Mouse (Mus musculus) myocyte (in vitro differentiated cells): ENCODE data around the gene Alg12.

Source experiments
- CEBPB ChIP-seq: IDR thresholded peaks from 2 replicates; pipeline ENCODE4 v1.6.1; 2011; ENCODE audit warnings: mild to moderate bottlenecking, moderate library complexity; ENCODE audit not compliant: poor library complexity, insufficient read depth, severe bottlenecking
- E2F4 ChIP-seq: IDR thresholded peaks from one replicate; pipeline ENCODE4 v1.6.1; 2011; ENCODE audit warnings: mild to moderate bottlenecking, control low read depth, moderate library complexity; ENCODE audit not compliant: insufficient read depth
- MAX ChIP-seq: IDR thresholded peaks from one replicate; pipeline ENCODE4 v1.6.1; 2011; ENCODE audit warnings: low read depth, mild to moderate bottlenecking, control low read depth
- MYOD1 ChIP-seq, 3 experiments: IDR thresholded peaks; one replicate each; pipeline ENCODE4 v1.6.1; 2011; ENCODE audit warnings: control low read depth in 2 of 3, low read depth in 2 of 3, mild to moderate bottlenecking in 2 of 3, moderate library complexity in 1 of 3; ENCODE audit not compliant: insufficient read length in 2 of 3, control insufficient read depth in 1 of 3
- MYOG ChIP-seq, 3 experiments: IDR thresholded peaks; one replicate each; pipeline ENCODE4 v1.6.1; 2011; ENCODE audit warnings: control low read depth in 2 of 3, low read depth in 2 of 3, mild to moderate bottlenecking in 2 of 3; ENCODE audit not compliant: insufficient read length in 2 of 3, control insufficient read depth in 1 of 3, insufficient read depth in 1 of 3
- POLR2A ChIP-seq: IDR thresholded peaks from one replicate; pipeline ENCODE4 v1.6.1; 2011; ENCODE audit warnings: low read depth, mild to moderate bottlenecking, control low read depth, moderate library complexity; ENCODE audit not compliant: insufficient read length
- POLR2AphosphoS2 ChIP-seq: IDR thresholded peaks from one replicate; pipeline ENCODE4 v1.6.1; 2011; ENCODE audit warnings: low read depth, control low read depth; ENCODE audit not compliant: insufficient read length
- SRF ChIP-seq: IDR thresholded peaks from one replicate; pipeline ENCODE4 v1.6.1; 2011; ENCODE audit warnings: low read depth; ENCODE audit not compliant: control insufficient read depth, insufficient read length
- TCF12 ChIP-seq: IDR thresholded peaks from one replicate; pipeline ENCODE4 v1.6.1; 2011; ENCODE audit warnings: mild to moderate bottlenecking, control low read depth; ENCODE audit not compliant: poor library complexity, insufficient read depth, severe bottlenecking
- USF1 ChIP-seq: IDR thresholded peaks from one replicate; pipeline ENCODE4 v1.6.1; 2011; ENCODE audit warnings: low read depth, mild to moderate bottlenecking, control low read depth, moderate library complexity

GRCm38 (mm10) chr15:88800921-88801354, 18.2 kb downstream of the Alg12 start:
- TF ChIP-seq CEBPB = no peak
- TF ChIP-seq SRF = no peak
- no peak for TF ChIP-seq POLR2A
- no peak for TF ChIP-seq POLR2AphosphoS2
- no peak for TF ChIP-seq MYOG (IDR thresholded peaks at IDR 0.05; ENCODE audit: control insufficient read depth in 1 of 3, insufficient read depth in 1 of 3, insufficient read length in 2 of 3, low read depth in 2 of 3)
- no peak for TF ChIP-seq TCF12
- no peak for TF ChIP-seq USF1
- TF ChIP-seq E2F4 = no peak
- no peak for TF ChIP-seq MAX
- TF ChIP-seq MYOD1 (IDR thresholded peaks at IDR 0.05; ENCODE audit: control insufficient read depth in 1 of 3, insufficient read length in 2 of 3, low read depth in 2 of 3) = no peak
